Mouse (Mus musculus) E14TG2a.4 (cell line): Measurements from ENCODE around the gene St8sia1.

Experiments used
- H3K27me3 ChIP-seq: 2 replicates; pipeline ENCODE4 v1.6.1; 2014; ENCODE audit warnings: low read length, control low read depth; ENCODE audit not compliant: insufficient read depth
- H3K36me3 ChIP-seq: 2 replicates; pipeline ENCODE4 v1.6.1; 2014; ENCODE audit warnings: low read length, control low read depth; ENCODE audit not compliant: insufficient read depth
- H3K4me1 ChIP-seq: replicated peaks from 2 replicates; pipeline ENCODE4 v1.6.1; 2014; ENCODE audit warnings: low read depth, low read length, control low read depth
- H3K4me3 ChIP-seq: replicated peaks from 2 replicates; pipeline ENCODE4 v1.5.1; 2014; ENCODE audit warnings: mild to moderate bottlenecking, low read length
- H3K9me3 ChIP-seq: 2 replicates; pipeline ENCODE4 v1.6.1; 2014; ENCODE audit warnings: low read length, control low read depth
- CTCF ChIP-seq: conservative IDR thresholded peaks from 2 replicates; pipeline ENCODE4 v1.5.1; 2014; ENCODE audit warnings: low read length
- NANOG ChIP-seq: IDR thresholded peaks from 2 replicates; pipeline ENCODE4 v1.6.1; 2014; ENCODE audit warnings: borderline replicate concordance, low read length, mixed read lengths
- POU5F1 ChIP-seq: IDR thresholded peaks from 2 replicates; pipeline ENCODE4 v1.6.1; 2014; ENCODE audit warnings: low read length, borderline replicate concordance

The St8sia1 gene

GRCm38 (mm10) chr6:142814495-142814921 is 149.7 kb downstream of the St8sia1 start:
- no peaks in the 10 kb centered on the region for H3K9me3 ChIP-seq
- H3K36me3 ChIP-seq: no peaks in the 10 kb centered on the region
- no peaks in the 10 kb centered on the region; the same call in 1 of the 2 replicates for H3K27me3 ChIP-seq
- peak; percentile 85 for TF ChIP-seq CTCF
- TF ChIP-seq NANOG: no peak
- TF ChIP-seq POU5F1: no peak
- peaks cover 57% of the 10 kb centered on the region for H3K4me1 ChIP-seq
- peak overlapping the region; percentile 59 for H3K4me3 ChIP-seq

GRCm38 (mm10) chr6:142814011-142814410 is 150.2 kb downstream of the St8sia1 start:
- Histone ChIP-seq H3K27me3 (no peaks in the 10 kb centered on the region; the same call in 1 of the 2 replicates), H3K4me3 (peak overlapping the region; percentile 59; the same call in 1 of the 2 replicates), H3K36me3 (no peaks in the 10 kb centered on the region), H3K9me3 (no peaks in the 10 kb centered on the region), H3K4me1 (peaks cover 60% of the 10 kb centered on the region)
- no peak for TF ChIP-seq CTCF
- TF ChIP-seq POU5F1: no peak
- no peak for TF ChIP-seq NANOG

GRCm38 (mm10) chr6:142812969-142813368 is 151.3 kb downstream of the St8sia1 start:
- H3K36me3 ChIP-seq: no peaks in the 10 kb centered on the region
- H3K9me3 ChIP-seq: no peaks in the 10 kb centered on the region
- no peak for TF ChIP-seq POU5F1
- no peak for TF ChIP-seq CTCF
- no peak for TF ChIP-seq NANOG
- H3K27me3 ChIP-seq: no peaks in the 10 kb centered on the region; the same call in 1 of the 2 replicates
- peaks cover 67% of the 10 kb centered on the region for H3K4me1 ChIP-seq
- H3K4me3 ChIP-seq: no peak overlapping the region

GRCm38 (mm10) chr6:142810239-142810638 is 154.0 kb downstream of the St8sia1 start:
- peaks cover 47% of the 10 kb centered on the region for H3K4me1 ChIP-seq
- no peaks in the 10 kb centered on the region; the same call in 1 of the 2 replicates for H3K27me3 ChIP-seq
- no peaks in the 10 kb centered on the region for H3K36me3 ChIP-seq
- no peak for TF ChIP-seq CTCF
- TF ChIP-seq POU5F1: no peak
- H3K9me3 ChIP-seq: no peaks in the 10 kb centered on the region
- no peak overlapping the region for H3K4me3 ChIP-seq

- Histone ChIP-seq H3K4me3 (no peak overlapping the region), H3K27me3 (no peaks in the 10 kb centered on the region; the same call in 1 of the 2 replicates), H3K4me1 (peaks cover 43% of the 10 kb centered on the region), H3K36me3 (no peaks in the 10 kb centered on the region), H3K9me3 (no peaks in the 10 kb centered on the region)
- TF ChIP-seq POU5F1 (no peak), CTCF (no peak), NANOG (no peak)
These were observed 154.7 kb downstream of the St8sia1 start for GRCm38 (mm10) chr6:142809373-142810098.

- Histone ChIP-seq H3K4me1 (peaks cover 32% of the 10 kb centered on the region), H3K4me3 (no peak overlapping the region), H3K9me3 (no peaks in the 10 kb centered on the region), H3K36me3 (no peaks in the 10 kb centered on the region), H3K27me3 (no peaks in the 10 kb centered on the region)
- TF ChIP-seq NANOG (no peak), CTCF (no peak), POU5F1 (no peak)
These were observed 157.9 kb downstream of the St8sia1 start for GRCm38 (mm10) chr6:142806326-142806725.

- H3K36me3 ChIP-seq: no peaks in the 10 kb centered on the region
- peaks cover 16% of the 10 kb centered on the region for H3K4me1 ChIP-seq
- H3K4me3 ChIP-seq: no peak within 1 kb of the TSS
- no peaks in the 10 kb centered on the region for H3K9me3 ChIP-seq
- no peaks in the 10 kb centered on the region for H3K27me3 ChIP-seq
- TF ChIP-seq CTCF (no peak), POU5F1 (no peak), NANOG (no peak)
These were observed 159.8 kb downstream of the St8sia1 start, which contains the start of gene Sult6b2 for GRCm38 (mm10) chr6:142804402-142804801. Sult6b2 (minus strand) TSS chr6:142804502.

GRCm38 (mm10) chr6:142802617-142803525 is 161.4 kb downstream of the St8sia1 start:
- Histone ChIP-seq H3K4me3 (no peak overlapping the region), H3K36me3 (no peaks in the 10 kb centered on the region), H3K9me3 (no peaks in the 10 kb centered on the region), H3K27me3 (no peaks in the 10 kb centered on the region), H3K4me1 (0 out of 2 replicates have a peak, but pooled peaks cover 5% of the 10 kb centered on the region)
- TF ChIP-seq NANOG: no peak
- no peak for TF ChIP-seq CTCF
- no peak for TF ChIP-seq POU5F1
